9 mouse cellular contexts compared by ENCODE assay signal in the genomic region with DNA sequence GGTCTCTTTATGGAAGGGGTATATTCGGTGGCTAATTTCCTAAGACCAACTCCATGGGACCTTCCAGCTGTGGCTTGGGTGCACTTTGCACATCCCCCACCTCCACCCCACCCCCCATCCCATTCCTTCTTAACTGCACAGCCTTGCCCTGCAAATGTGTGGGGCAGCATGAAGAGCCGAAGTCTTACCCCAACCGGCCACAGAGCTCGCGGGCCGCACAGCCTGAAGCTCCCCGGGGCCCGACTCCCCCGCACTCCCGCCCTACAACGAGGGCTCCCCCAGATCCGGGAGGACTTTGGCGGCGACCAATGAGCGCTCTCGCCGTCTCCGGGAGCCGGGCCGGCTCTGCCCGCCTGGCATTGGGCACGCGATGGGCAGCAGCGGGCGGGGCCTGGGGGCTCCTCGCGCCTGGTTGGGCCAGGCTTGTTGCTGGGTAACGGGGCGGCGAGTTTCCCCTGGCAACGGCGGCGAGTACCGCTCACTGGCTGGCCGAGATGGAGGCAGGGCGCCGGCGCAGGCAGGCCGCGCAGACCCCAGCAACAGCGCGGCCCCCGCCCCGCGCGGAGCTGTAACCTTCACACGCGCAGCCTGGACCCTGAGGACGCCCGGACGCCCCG. TPM values are rescaled to one million over a fixed set of nuclear protein-coding genes. Genes with fewer than 3 reads are reported as not detected.
DNase-seq lines count a peak whose midpoint lies in the region; ATAC-seq lines count a peak whose summit lies in the region.
"Had no signal": no experiment of that assay in that cellular context is flagged by ENCODE, and none has a peak within 500 bp of the region (broad histone marks: within the 10 kb centered on the region; RNA-seq: fewer than 3 reads in every experiment).

No protein-coding gene starts in this region.

- H3K36me3 ChIP-seq in hindbrain, embryonic 11.5 days (ENCODE audit: control insufficient read depth, insufficient read depth, low read length), result no peaks in the 10 kb centered on the region

- H3K4me1 ChIP-seq in hindbrain, embryonic 11.5 days (replicated peaks; ENCODE audit: control insufficient read depth, insufficient read depth, low read length), result peaks cover 6% of the 10 kb centered on the region

- DNase-seq in MN1 (ENCODE audit: low spot score), result peak; percentile 92
- peak; percentile 97 for DNase-seq in cerebellum, adult 9-11 months
- DNase-seq in frontal cortex, postnatal 10 days (ENCODE audit: low spot score in 2 of 2), result peak; percentile 93 to 95
- peak; percentile 92 for DNase-seq in hindbrain, embryonic 11.5 days (ENCODE audit: low spot score)
- DNase-seq in layer of hippocampus, postnatal 25 days (ENCODE audit: extremely low spot score in 1 of 2, low spot score in 1 of 2), result peak; percentile 86 to 90
- peak; percentile 93 for DNase-seq in lung, postnatal 10 days
- peak; percentile 92 for DNase-seq in ovary, postnatal 36 days (ENCODE audit: low spot score)
- DNase-seq in thymus, postnatal 14 days, result peak; percentile 70

- under 1% methylated on average over 51 of the region's 52 CpGs for WGBS in hindbrain, embryonic 11.5 days

- peak overlapping the region; percentile 59 for H3K4me2 ChIP-seq in hindbrain, embryonic 11.5 days (replicated peaks; ENCODE audit: low read depth, low read length)

- H3K27ac ChIP-seq in hindbrain, embryonic 11.5 days (ENCODE audit: low read depth, low read length), result peak overlapping the region; percentile 37; the same call in 1 of the 2 replicates

- no peaks in the 10 kb centered on the region for H3K27me3 ChIP-seq in hindbrain, embryonic 11.5 days (ENCODE audit: control insufficient read depth, insufficient read depth, low read length)

- no peaks in the 10 kb centered on the region for H3K9me3 ChIP-seq in hindbrain, embryonic 11.5 days (ENCODE audit: control insufficient read depth, low read length)

- peak; percentile 86 for ATAC-seq in hindbrain, embryonic 11.5 days (ENCODE audit: low FRiP score)

- H3K4me3 ChIP-seq in hindbrain, embryonic 11.5 days (ENCODE audit: low read depth, low read length), result peak overlapping the region; percentile 36
- H3K4me3 ChIP-seq: erythroblast, embryonic 14.5 days had no signal

- peak overlapping the region; percentile 57; the same call in 1 of the 2 replicates for H3K9ac ChIP-seq in hindbrain, embryonic 11.5 days (ENCODE audit: low read depth, low read length)

RNA-seq across cellular contexts. Expression of gene Bbc3, which starts 8.7 kb away (rescaled TPM):
- polyA plus RNA-seq in hindbrain, embryonic 11.5 days (2014; fragmentation: Nextera tagmentation; extraction: Ambion mirVana), result 6.4 and 8.1 TPM in 2 replicates
- total RNA-seq in layer of hippocampus, postnatal 25 days (2021), result 10 to 100 TPM; 14.0 to 20.0 TPM

RNA-seq across cellular contexts. Expression of gene Ccdc9, which starts 12.9 kb away (rescaled TPM):
- polyA plus RNA-seq in hindbrain, embryonic 11.5 days (2014; fragmentation: Nextera tagmentation; extraction: Ambion mirVana), result 18.2 and 19.2 TPM in 2 replicates
- 10 to 100 TPM; 59.6 to 77.3 TPM for total RNA-seq in layer of hippocampus, postnatal 25 days (2021)

RNA-seq across cellular contexts. Expression of gene Inafm1, which starts 26.1 kb away (rescaled TPM):
- polyA plus RNA-seq in hindbrain, embryonic 11.5 days (2014; fragmentation: Nextera tagmentation; extraction: Ambion mirVana), result 11.0 and 13.8 TPM in 2 replicates
- 10 to 100 TPM; 29.4 to 34.2 TPM for total RNA-seq in layer of hippocampus, postnatal 25 days (2021)

RNA-seq across cellular contexts. Expression of gene C5ar1, which starts 40.2 kb away (rescaled TPM):
- polyA plus RNA-seq in hindbrain, embryonic 11.5 days (2014; fragmentation: Nextera tagmentation; extraction: Ambion mirVana), result 0.46 and 1.3 TPM in 2 replicates
- 1 to 10 TPM; 1.1 TPM for total RNA-seq in layer of hippocampus, postnatal 25 days (2021)
- polyA plus RNA-seq: erythroblast, embryonic 14.5 days had no signal

RNA-seq across cellular contexts. Expression of gene C5ar2, which starts 55.6 kb away (rescaled TPM):
- polyA plus RNA-seq in hindbrain, embryonic 11.5 days (2014; fragmentation: Nextera tagmentation; extraction: Ambion mirVana), result 0.04 and 0.11 TPM in 2 replicates
- total RNA-seq in layer of hippocampus, postnatal 25 days (2021), result under 1 TPM; 0.75 to 0.81 TPM

Comparison
In these comparisons a context has a peak if more than half of its experiments do, and no peak if none do; other contexts are left out.
1. Peak in every context shown above with its lines: DNase-seq, ATAC-seq, H3K4me3 ChIP-seq and H3K27ac ChIP-seq.